Mouse (Mus musculus) limb, embryonic 13.5 days (tissue): Measurements from ENCODE around the gene Tpbpa. TPM values are rescaled to one million over a fixed set of nuclear protein-coding genes. Genes with fewer than 3 reads are reported as not detected.

Source experiments
- polyA plus RNA-seq: library from polyadenylated mRNA; unstranded; fragments of >200 nt; fragmentation: Nextera tagmentation; extraction: Ambion mirVana; gene quantifications from 2 replicates; pipeline ENCODE4 v1.2.1, GENCODE M21; 2015

Tpbpa gene
- polyA plus RNA-seq, 1 experiment from 2014 or later, result not detected

Other genes with a start within 250 kb of the Tpbpa start
- gene BC051665, start 155.6 kb downstream of the Tpbpa start, polyA plus RNA-seq, result not detected in 2 replicates
- not detected in 2 replicates for gene Ctsll3, start 139.1 kb downstream of the Tpbpa start, polyA plus RNA-seq
- 0.18 TPM in 1 of 2 replicates, not detected in the other for gene 4930486L24Rik, start 77.5 kb downstream of the Tpbpa start, polyA plus RNA-seq
- gene Gm49392, start 45.1 kb downstream of the Tpbpa start, polyA plus RNA-seq, result 0.22 TPM in 1 of 2 replicates, not detected in the other
- 2.6 and 3.4 TPM in 2 replicates for gene Ctla2b, start 44.5 kb downstream of the Tpbpa start, polyA plus RNA-seq
- not detected in 2 replicates for gene Tpbpb, start 37.1 kb downstream of the Tpbpa start, polyA plus RNA-seq
- not detected in 2 replicates for gene Gm49393, start 6.4 kb downstream of the Tpbpa start, polyA plus RNA-seq
- gene Gm49391, start 5.4 kb downstream of the Tpbpa start, polyA plus RNA-seq, result 0.22 and 0.52 TPM in 2 replicates
- 19.2 and 23.1 TPM in 2 replicates for gene Ctla2a, start 5.4 kb downstream of the Tpbpa start, polyA plus RNA-seq
- not detected in 2 replicates for gene Ctsj, start 64.0 kb upstream of the Tpbpa start, polyA plus RNA-seq
- gene Ctsq, start 98.6 kb upstream of the Tpbpa start, polyA plus RNA-seq, result not detected in 2 replicates
- not detected in 2 replicates for gene Ctsr, start 222.3 kb upstream of the Tpbpa start, polyA plus RNA-seq